Mouse (Mus musculus): ENCODE measurements around the gene Erh. TPM values are rescaled to one million over a fixed set of nuclear protein-coding genes. Genes with fewer than 3 reads are reported as not detected.

Erh gene
- total RNA-seq (2017), result 115 and 128 TPM in 2 replicates

GRCm38 (mm10) chr12:80643693-80644505 lies at the start of gene Erh, which contains the start of gene Slc39a9:
TSS of gene Erh (minus strand) at chr12:80644341.
TSS of gene Slc39a9 (plus strand) at chr12:80643883.
- peak; percentile 93 for ATAC-seq (replicated peaks; ENCODE audit: low read depth, poor library complexity, severe bottlenecking)

GRCm38 (mm10) chr12:80693700-80694099 lies 49.6 kb upstream of the Erh start:
- ATAC-seq (replicated peaks; ENCODE audit: low read depth, poor library complexity, severe bottlenecking), result no peak

- ATAC-seq (replicated peaks; ENCODE audit: low read depth, poor library complexity, severe bottlenecking), result 0 out of 2 replicates have a peak, but pooled peaks have one; percentile 23
These were observed 48.3 kb upstream of the Erh start, which contains the start of gene Plekhd1 for GRCm38 (mm10) chr12:80692269-80692972. TSS of gene Plekhd1 (plus strand) at chr12:80692591.

- no peak for ATAC-seq (replicated peaks; ENCODE audit: low read depth, poor library complexity, severe bottlenecking)
These were observed 47.5 kb upstream of the Erh start for GRCm38 (mm10) chr12:80691671-80692091.

- no peak for ATAC-seq (replicated peaks; ENCODE audit: low read depth, poor library complexity, severe bottlenecking)
These were observed 45.6 kb upstream of the Erh start for GRCm38 (mm10) chr12:80689696-80690095.

- ATAC-seq (replicated peaks; ENCODE audit: low read depth, poor library complexity, severe bottlenecking), result peak; percentile 68
These were observed 43.7 kb upstream of the Erh start for GRCm38 (mm10) chr12:80687788-80688211.

GRCm38 (mm10) chr12:80684316-80684715 lies 40.2 kb upstream of the Erh start:
- ATAC-seq (replicated peaks; ENCODE audit: low read depth, poor library complexity, severe bottlenecking), result no peak

GRCm38 (mm10) chr12:80683554-80683953 lies 39.4 kb upstream of the Erh start:
- no peak for ATAC-seq (replicated peaks; ENCODE audit: low read depth, poor library complexity, severe bottlenecking)

- peak; percentile 60; the same call in 1 of the 2 replicates for ATAC-seq (replicated peaks; ENCODE audit: low read depth, poor library complexity, severe bottlenecking)
These were observed 37.2 kb upstream of the Erh start for GRCm38 (mm10) chr12:80681340-80681739.

- peak; percentile 62 for ATAC-seq (replicated peaks; ENCODE audit: low read depth, poor library complexity, severe bottlenecking)
These were observed 29.0 kb upstream of the Erh start for GRCm38 (mm10) chr12:80673170-80673569.

- ATAC-seq (replicated peaks; ENCODE audit: low read depth, poor library complexity, severe bottlenecking), result no peak
These were observed 24.2 kb upstream of the Erh start for GRCm38 (mm10) chr12:80668391-80668790.

- ATAC-seq (replicated peaks; ENCODE audit: low read depth, poor library complexity, severe bottlenecking), result no peak
These were observed 19.8 kb upstream of the Erh start for GRCm38 (mm10) chr12:80663935-80664334.

GRCm38 (mm10) chr12:80662322-80662721 lies 18.2 kb upstream of the Erh start:
- no peak for ATAC-seq (replicated peaks; ENCODE audit: low read depth, poor library complexity, severe bottlenecking)

- no peak for ATAC-seq (replicated peaks; ENCODE audit: low read depth, poor library complexity, severe bottlenecking)
These were observed 14.5 kb upstream of the Erh start for GRCm38 (mm10) chr12:80658661-80659060.

GRCm38 (mm10) chr12:80654659-80655025 lies 10.5 kb upstream of the Erh start:
- no peak for ATAC-seq (replicated peaks; ENCODE audit: low read depth, poor library complexity, severe bottlenecking)

GRCm38 (mm10) chr12:80653951-80654658 lies 10.0 kb upstream of the Erh start:
- ATAC-seq (replicated peaks; ENCODE audit: low read depth, poor library complexity, severe bottlenecking), result no peak

GRCm38 (mm10) chr12:80646377-80646776 lies 2.2 kb upstream of the Erh start:
- no peak for ATAC-seq (replicated peaks; ENCODE audit: low read depth, poor library complexity, severe bottlenecking)

- no peak for ATAC-seq (replicated peaks; ENCODE audit: low read depth, poor library complexity, severe bottlenecking)
These were observed 346 bp upstream of the Erh start for GRCm38 (mm10) chr12:80644506-80644868.

GRCm38 (mm10) chr12:80642725-80643692 lies 1.1 kb downstream of the Erh start:
- ATAC-seq (replicated peaks; ENCODE audit: low read depth, poor library complexity, severe bottlenecking), result peak; percentile 36

Data from common myeloid progenitor, adult 5-6 weeks (primary cell).